Mouse (Mus musculus): Measurements from ENCODE around the gene Fgfbp1.

The Fgfbp1 gene

DNA sequence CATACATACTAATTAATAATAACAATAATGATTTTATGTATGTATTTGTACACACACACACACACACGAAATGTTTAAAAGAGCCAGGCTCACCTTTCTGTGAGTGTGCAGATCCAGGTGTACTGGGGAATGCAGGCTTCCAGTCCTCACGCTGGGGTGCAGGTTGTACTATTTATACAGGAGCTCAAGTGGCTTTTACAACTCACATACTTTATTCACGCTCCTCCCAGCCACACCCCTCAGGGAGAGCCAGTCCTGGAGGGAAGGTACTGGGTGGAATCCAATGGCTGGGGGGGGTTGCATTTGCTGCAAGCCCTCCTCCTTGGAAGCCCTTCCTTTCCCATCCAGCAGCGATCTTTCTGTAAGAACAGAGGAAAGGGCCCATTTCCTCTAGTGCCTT is at the start of gene Fgfbp1:
Gene Fgfbp1, minus strand, starts transcription at position 160 of the 400 bp plus-strand sequence.
- DNase-seq (ENCODE audit: low spot score in 2 of 2): no peak

GRCm38 (mm10) chr5:43998295-43998989 is 16.9 kb upstream of the Fgfbp1 start:
- DNase-seq (ENCODE audit: low spot score in 2 of 2): no peak

DNA sequence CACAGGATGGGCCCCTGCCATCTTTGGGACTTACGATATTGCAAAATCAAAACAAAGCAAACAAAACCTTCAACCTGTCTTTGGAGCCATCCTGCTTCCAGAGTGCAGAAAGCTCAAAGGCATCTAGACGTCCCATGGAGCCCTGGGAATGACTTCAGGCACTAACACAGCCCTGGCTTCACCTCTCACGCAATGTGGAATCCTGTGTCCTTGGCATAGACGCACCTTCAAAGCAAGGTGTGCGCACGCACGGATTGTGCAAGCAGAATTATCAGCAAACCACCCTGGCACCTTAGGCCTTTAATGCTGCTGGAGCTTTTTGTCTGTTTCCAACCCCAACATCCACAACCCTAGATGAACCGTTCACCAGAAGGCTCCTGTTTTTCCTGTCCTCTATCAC is 16.0 kb upstream of the Fgfbp1 start:
- DNase-seq (ENCODE audit: low spot score in 2 of 2): no peak

GRCm38 (mm10) chr5:43996162-43996561 is 14.6 kb upstream of the Fgfbp1 start:
- no peak for DNase-seq (ENCODE audit: low spot score in 2 of 2)

DNA sequence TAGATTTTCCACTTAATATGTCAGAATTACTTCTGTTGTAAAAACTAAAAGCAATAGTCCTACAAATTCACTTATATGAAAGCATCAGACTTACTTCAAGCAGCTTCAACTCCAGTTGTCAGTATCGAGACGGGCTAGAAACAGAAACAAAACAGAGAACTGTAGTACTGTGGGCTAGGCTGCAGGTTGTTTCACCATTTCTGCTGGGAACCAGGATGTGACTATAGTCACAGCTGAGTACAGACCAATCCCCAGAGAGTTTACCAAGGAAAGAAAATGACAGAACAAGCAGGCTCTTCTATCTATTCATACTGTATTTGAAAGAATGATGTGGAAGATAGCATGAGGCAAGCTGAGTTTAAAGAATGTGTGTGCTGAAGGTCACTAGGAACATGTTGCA is 13.4 kb upstream of the Fgfbp1 start:
- no peak for DNase-seq (ENCODE audit: low spot score in 2 of 2)

GRCm38 (mm10) chr5:43990316-43990715 is 8.7 kb upstream of the Fgfbp1 start:
- DNase-seq (ENCODE audit: low spot score in 2 of 2): peak; percentile 17 to 33

DNA sequence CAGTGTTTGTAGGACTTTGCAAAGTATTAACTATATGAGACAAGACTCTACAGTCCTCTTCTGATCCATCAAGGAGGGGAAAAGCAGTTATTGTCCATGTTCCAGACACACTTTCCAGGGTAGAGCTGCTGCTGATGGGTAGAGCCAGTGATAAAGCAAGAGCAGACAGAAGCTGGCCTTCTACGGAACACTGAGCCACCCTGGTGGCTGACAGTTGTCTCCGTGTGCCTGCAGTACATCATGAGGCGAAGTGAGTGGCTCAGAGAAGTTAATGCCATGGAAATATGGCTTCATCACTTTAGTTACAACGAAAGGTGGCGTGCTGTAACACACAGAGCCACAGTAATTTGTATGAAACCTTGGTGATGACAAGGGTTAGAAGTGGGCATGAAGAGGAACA is 7.4 kb upstream of the Fgfbp1 start:
- no peak for DNase-seq (ENCODE audit: low spot score in 2 of 2)

DNA sequence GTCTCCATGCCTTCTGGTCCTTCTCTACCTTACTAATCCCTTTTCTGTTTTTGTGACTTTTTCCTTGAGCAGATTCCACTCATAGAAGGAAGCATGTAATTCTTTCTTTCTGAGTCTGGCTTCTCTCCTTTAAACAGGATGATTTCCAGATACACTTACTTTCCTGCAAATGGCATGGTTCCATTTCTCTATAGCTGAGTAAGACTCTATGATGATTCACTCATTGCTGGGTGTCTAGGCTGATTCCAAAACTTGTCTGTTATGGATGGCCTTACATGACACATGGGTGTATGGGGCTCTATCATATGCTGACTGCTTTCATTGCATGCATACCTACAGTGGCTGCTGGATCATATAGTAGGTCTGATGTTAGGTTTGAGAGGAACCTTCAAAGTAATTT is 4.6 kb upstream of the Fgfbp1 start:
- DNase-seq (ENCODE audit: low spot score in 2 of 2): no peak

DNA sequence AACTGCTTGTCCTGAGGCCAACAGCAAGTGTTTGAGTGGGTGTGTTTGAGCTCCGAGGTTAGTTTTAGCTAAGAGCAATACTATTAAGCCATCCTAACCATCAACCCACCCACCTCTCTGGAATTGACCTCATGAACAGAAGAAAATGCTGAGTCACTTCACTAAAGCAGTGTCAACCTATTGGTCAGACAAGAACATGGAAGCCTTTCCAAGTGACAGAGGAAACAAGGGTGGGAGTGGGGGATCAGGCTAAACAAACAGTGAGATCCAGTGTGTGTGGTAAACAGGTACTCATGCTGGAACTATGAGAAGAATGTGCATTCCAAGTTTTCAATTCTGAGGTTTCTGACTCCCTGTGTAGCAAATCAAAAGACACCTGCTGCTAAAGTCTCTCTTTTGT is 1.3 kb upstream of the Fgfbp1 start:
- DNase-seq (ENCODE audit: low spot score in 2 of 2): no peak

GRCm38 (mm10) chr5:43980397-43980796 is 1.2 kb downstream of the Fgfbp1 start:
- no peak for DNase-seq (ENCODE audit: low spot score in 2 of 2)

DNA sequence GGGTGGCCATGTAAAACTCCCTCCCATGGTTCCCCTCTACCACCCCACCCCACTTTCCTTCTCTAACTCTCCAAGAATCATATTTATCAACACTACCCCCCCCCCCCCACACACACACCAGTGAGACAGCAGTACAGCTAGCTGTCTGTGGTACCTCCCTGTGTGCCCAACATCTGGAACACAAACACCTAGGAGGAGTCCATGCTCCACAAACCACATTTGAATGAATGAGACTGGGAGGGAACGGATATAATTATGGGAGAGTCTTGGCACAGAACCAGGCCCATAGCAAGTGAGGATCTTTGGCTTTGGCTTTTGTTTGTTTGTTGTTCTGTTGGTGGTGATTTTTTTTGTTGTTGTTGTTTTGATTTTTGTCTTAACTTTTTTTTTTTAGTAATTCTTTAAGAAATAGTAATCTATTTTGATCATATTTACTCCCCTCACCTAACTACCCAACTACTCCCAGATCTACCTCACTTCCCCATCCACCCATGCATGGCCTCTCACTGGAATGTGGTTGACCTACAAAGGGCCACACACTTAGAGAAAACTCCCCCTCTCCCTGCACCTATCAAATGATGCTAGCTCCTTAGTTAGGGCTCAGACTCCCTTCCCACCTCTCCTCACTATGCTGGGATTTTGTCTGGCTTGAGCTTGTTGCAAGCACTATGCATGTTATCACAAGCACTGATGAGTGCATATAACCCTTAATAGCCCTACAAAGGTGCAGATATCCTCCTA is 4.6 kb downstream of the Fgfbp1 start:
- DNase-seq (ENCODE audit: low spot score in 2 of 2): no peak

- no peak for DNase-seq (ENCODE audit: low spot score in 2 of 2)
These were observed 7.4 kb downstream of the Fgfbp1 start for GRCm38 (mm10) chr5:43974166-43974565.

DNA sequence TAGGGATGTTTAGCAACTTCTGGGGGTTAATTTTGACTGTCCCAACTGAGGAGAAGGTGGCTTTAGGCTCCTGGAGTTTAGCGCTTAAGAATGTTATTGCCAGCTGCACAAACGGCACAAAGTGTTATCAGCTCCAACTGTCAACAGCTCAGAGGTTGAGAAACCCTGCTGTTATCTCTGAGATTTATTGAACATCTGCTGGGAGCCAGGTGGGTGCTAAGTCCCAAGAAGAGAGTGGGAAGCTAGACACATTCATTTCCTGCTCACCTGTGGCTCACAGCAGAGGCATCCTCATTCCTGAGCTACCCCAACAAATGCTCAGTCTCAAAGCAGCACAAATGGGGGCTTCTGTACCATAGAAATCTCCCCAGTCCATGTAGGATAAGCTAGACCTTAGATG is 10.4 kb downstream of the Fgfbp1 start:
- no peak for DNase-seq (ENCODE audit: low spot score in 2 of 2)

DNA sequence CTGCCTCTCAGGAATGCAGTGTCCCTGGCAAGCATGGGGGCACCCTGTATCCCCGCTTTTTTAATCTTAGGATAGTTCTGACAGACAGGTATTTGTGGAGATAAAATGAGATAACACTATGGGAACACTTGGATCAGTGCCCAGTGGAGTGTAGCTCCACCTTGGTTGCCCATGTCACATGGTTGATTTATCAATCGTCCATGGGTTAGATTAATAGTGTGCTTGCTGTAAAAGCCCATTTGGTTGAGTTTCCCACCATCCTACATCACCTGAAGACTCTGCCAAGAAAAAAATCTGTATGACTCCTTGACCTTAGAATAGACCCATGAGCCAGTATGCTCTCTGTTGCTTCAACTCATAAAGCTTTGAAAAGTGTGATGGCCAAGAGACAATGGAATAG is 11.0 kb downstream of the Fgfbp1 start:
- no peak for DNase-seq (ENCODE audit: low spot score in 2 of 2)

DNA sequence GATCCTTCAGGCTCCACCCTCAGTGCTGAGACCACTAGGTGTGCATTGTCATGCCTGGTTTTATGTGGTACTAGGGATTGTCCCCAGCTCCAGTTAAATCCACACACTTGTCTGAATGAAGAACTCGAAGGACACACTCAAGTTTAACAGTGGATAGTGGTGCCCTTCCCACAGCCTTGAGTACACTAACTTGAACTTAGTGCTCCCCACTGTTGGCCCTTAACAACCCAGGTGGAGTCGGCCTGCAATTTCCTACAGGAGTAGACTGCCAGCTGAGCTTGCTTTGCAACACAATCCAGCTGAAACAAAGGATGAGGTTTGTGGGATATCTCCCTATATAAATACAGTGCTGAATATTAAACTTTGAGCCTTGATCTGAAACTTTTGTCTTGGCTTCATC is 12.9 kb downstream of the Fgfbp1 start:
- no peak for DNase-seq (ENCODE audit: low spot score in 2 of 2)

- no peak for DNase-seq (ENCODE audit: low spot score in 2 of 2)
These were observed 20.5 kb downstream of the Fgfbp1 start for GRCm38 (mm10) chr5:43961056-43961455.

DNA sequence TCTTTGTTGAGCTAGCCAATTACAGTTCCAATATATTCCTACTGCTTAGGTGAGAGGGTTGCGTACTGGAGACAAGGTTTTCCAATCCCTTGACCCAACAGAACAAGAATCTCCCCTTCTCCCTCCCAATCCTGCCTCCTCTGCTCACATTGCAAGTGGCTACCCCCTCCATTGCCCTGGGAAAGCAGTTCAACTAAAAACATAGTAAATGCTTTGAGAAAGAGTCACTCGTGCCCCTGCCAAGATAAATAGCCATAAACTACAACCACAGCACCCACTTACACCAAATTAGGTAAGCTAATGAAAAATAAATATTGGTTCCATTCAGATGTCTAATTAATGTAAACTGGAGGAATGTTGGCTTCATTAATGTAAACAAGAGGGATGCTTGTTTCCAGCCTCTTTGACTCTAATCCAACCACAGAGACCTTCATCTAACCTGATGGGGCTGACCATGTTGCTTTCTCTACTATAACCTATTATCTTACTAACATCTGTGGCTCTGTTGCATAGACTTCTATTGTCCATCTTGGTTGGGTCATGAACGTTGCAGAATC is 21.6 kb downstream of the Fgfbp1 start:
- DNase-seq (ENCODE audit: low spot score in 2 of 2): no peak

DNA sequence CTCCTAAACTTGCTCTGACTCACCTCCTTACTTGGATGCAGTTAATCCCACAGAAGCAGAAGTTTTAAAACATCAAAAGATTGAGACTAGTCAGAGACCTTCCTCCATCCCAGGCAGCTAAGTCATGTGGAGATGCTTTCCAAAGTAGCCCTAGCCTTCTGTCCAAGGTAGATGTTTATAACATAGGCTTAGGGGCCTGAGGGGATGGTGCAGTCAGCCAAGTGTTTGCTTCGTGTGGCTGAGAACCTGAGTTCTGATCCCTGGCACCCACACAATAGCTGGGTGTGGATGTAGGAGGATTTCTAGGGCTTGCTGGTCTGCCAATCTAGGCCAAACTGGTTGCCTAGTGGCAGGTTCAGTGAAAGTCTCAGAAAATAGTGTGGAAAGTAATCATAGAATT is 28.3 kb downstream of the Fgfbp1 start:
- DNase-seq (ENCODE audit: low spot score in 2 of 2): no peak

DNA sequence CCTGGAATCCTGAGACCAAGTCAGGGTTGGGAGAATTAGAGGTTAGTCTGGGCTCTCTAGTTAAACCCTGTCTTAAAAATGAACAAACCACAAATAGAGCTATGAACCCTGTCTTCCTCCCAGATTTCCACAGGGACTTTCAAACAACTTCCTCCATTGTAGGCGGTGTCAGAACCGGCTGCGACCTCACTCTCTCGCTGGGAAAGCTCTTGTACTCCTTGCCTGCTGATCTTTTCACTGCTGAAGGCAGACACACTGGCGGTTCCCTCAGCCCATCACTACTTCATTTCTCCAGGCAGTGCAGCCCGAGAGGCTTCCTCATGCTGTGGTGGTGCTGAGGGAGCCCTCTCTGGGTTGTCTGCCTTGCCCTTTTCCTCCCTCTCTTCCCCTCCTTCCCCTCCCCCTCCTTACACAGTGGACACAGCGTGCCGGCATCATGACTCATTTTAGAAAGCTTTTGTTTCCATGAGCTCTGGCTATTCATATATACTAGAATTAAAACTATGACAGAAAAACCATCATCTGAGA is 32.8 kb downstream of the Fgfbp1 start:
- DNase-seq (ENCODE audit: low spot score in 2 of 2): peak in 1 of 2 experiments; percentile 2

DNA sequence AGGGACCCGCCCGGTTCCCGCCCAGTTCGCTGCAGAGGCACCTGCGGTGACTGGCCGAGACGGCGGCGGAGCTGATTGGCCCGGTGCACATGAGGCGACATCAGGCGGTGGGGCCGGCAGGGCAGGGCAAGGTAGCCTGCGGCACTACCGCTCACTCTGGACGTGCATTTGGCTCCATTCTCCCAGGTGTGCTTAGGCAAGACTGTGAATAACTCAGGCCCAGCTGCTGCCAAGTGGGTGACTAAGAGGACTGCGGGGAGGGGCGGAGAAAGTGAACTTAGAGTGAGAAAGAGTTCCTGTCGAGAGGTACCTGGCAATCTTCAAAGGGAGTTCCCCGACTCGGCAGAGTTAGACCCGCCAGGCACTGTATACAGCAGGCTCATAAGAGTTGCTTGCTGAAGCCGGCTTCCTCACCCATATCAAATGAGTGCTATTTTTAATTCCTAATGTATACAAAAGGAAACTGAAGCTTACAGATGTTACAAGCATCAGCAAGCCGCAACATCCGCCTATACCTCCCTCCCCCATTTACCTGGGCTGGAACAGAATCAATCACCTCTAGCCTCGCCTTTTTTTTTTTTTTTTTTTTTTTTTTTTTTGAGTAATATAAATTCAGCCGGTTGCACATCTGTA is 33.4 kb downstream of the Fgfbp1 start:
- DNase-seq (ENCODE audit: low spot score in 2 of 2): peak in 1 of 2 experiments; percentile 11

DNA sequence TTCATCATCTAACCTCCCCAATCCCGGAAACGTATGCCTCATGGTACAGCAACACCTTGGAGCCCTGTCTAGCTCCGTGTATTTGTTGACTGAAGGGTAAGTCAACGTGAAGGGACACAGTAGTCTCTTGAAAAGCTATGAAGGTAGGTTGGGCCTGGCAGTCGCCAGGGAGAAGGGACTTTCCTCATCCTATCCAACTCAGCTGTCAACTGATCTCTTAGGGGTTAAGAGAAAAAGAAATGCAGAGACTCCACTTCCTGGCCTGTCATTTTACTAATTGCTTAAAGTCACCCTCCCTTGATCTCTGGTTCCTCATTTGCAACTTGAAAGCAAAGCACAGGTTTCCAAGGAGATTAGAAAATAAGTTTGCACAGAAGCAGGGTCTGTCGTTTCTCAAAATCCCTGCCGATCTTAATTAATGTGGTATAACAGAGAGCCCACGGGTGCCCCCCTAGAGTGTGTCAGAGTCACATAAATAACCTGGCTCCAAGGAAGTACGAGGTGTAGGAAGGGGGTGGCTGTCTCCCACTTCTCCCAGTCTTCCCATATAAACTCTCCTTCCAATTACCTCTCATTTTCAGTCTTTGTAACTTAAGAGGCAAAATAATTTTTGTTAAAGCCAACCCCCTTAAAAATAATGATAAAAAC is 34.1 kb downstream of the Fgfbp1 start:
- DNase-seq (ENCODE audit: low spot score in 2 of 2): no peak

- DNase-seq (ENCODE audit: low spot score in 2 of 2): no peak
These were observed 48.3 kb downstream of the Fgfbp1 start for GRCm38 (mm10) chr5:43933269-43933668.
